Mouse (Mus musculus): ENCODE measurements around the gene Nrap. TPM values are rescaled to one million over a fixed set of nuclear protein-coding genes. Genes with fewer than 3 reads are reported as not detected.

Nrap gene
- polyA plus RNA-seq, 1 experiment from 2014 or later = 0.97 TPM

GRCm38 (mm10) chr19:56389176-56389575, 661 bp downstream of the Nrap start:
- Histone ChIP-seq H3K27me3 (ENCODE audit: control insufficient read depth, insufficient read depth, low read depth, low read length) (no peaks in the 10 kb centered on the region), H3K4me1 (ENCODE audit: control insufficient read depth, insufficient read depth, low read length) (no peaks in the 10 kb centered on the region), H3K4me3 (ENCODE audit: low read depth, low read length) (no peak overlapping the region), H3K9me3 (replicated peaks; ENCODE audit: control insufficient read depth, low read length, poor library complexity, severe bottlenecking) (no peaks in the 10 kb centered on the region), H3K36me3 (ENCODE audit: control insufficient read depth, insufficient read depth, low read length) (no peaks in the 10 kb centered on the region), H3K9ac (ENCODE audit: low read depth, low read length) (no peak overlapping the region), H3K27ac (ENCODE audit: low read length) (no peak overlapping the region), H3K4me2 (ENCODE audit: low read length) (no peak overlapping the region)
- WGBS = 95% methylated on average over 11 of the region's 11 CpGs
- ATAC-seq = no peak

DNA sequence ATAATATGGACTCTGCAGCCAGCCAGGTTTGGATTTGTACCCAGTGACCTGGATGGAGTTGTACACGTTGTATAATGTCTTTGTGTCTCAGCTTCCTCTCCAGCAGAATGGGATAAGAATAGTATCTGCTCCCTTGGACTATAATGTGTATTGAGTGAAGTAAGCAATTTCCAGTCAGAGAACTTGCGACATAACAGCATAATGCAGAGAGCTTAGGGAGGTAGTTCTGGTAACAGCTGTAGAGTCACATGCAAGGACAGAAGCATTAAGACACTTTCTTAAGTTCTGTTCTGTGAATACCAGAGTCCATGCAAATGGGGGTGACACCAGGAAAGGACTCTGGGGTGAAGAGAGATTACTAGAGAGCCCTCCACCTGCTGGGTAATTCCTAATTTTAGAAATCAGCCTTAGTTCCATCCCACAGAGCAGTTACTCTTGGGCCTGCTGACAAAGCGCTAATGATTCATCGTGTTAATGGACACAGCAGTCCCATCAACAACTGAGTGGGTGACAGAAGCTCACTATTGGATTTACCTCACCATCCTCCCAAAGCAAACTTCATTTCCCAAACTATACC, 2.0 kb downstream of the Nrap start:
- Histone ChIP-seq H3K9ac (ENCODE audit: low read depth, low read length) (no peak overlapping the region), H3K27ac (ENCODE audit: low read length) (no peak overlapping the region), H3K4me3 (ENCODE audit: low read depth, low read length) (no peak overlapping the region), H3K4me1 (ENCODE audit: control insufficient read depth, insufficient read depth, low read length) (no peaks in the 10 kb centered on the region), H3K9me3 (replicated peaks; ENCODE audit: control insufficient read depth, low read length, poor library complexity, severe bottlenecking) (no peaks in the 10 kb centered on the region), H3K27me3 (ENCODE audit: control insufficient read depth, insufficient read depth, low read depth, low read length) (no peaks in the 10 kb centered on the region), H3K36me3 (ENCODE audit: control insufficient read depth, insufficient read depth, low read length) (no peaks in the 10 kb centered on the region), H3K4me2 (ENCODE audit: low read length) (no peak overlapping the region)
- no peak for ATAC-seq
- WGBS = 83% methylated on average over 4 of the region's 4 CpGs

GRCm38 (mm10) chr19:56386095-56386494, 3.7 kb downstream of the Nrap start:
- no peaks in the 10 kb centered on the region for H3K36me3 ChIP-seq (ENCODE audit: control insufficient read depth, insufficient read depth, low read length)
- H3K27me3 ChIP-seq (ENCODE audit: control insufficient read depth, insufficient read depth, low read depth, low read length) = no peaks in the 10 kb centered on the region
- H3K9me3 ChIP-seq (replicated peaks; ENCODE audit: control insufficient read depth, low read length, poor library complexity, severe bottlenecking) = no peaks in the 10 kb centered on the region
- no peaks in the 10 kb centered on the region for H3K4me1 ChIP-seq (ENCODE audit: control insufficient read depth, insufficient read depth, low read length)
- WGBS = 91% methylated on average over 10 of the region's 10 CpGs
- no peak overlapping the region for H3K27ac ChIP-seq (ENCODE audit: low read length)
- H3K4me3 ChIP-seq (ENCODE audit: low read depth, low read length) = no peak overlapping the region
- ATAC-seq = no peak
- no peak overlapping the region for H3K4me2 ChIP-seq (ENCODE audit: low read length)
- H3K9ac ChIP-seq (ENCODE audit: low read depth, low read length) = no peak overlapping the region

GRCm38 (mm10) chr19:56385546-56385945, 4.3 kb downstream of the Nrap start:
- Histone ChIP-seq H3K27me3 (ENCODE audit: control insufficient read depth, insufficient read depth, low read depth, low read length) (no peaks in the 10 kb centered on the region), H3K4me1 (ENCODE audit: control insufficient read depth, insufficient read depth, low read length) (no peaks in the 10 kb centered on the region), H3K9me3 (replicated peaks; ENCODE audit: control insufficient read depth, low read length, poor library complexity, severe bottlenecking) (no peaks in the 10 kb centered on the region), H3K4me2 (ENCODE audit: low read length) (no peak overlapping the region), H3K9ac (ENCODE audit: low read depth, low read length) (no peak overlapping the region), H3K27ac (ENCODE audit: low read length) (no peak overlapping the region), H3K4me3 (ENCODE audit: low read depth, low read length) (no peak overlapping the region), H3K36me3 (ENCODE audit: control insufficient read depth, insufficient read depth, low read length) (no peaks in the 10 kb centered on the region)
- no peak for ATAC-seq
- WGBS = 89% methylated on average over 5 of the region's 5 CpGs

- no peaks in the 10 kb centered on the region for H3K4me1 ChIP-seq (ENCODE audit: control insufficient read depth, insufficient read depth, low read length)
- no peaks in the 10 kb centered on the region for H3K27me3 ChIP-seq (ENCODE audit: control insufficient read depth, insufficient read depth, low read depth, low read length)
- H3K4me2 ChIP-seq (ENCODE audit: low read length) = no peak overlapping the region
- H3K36me3 ChIP-seq (ENCODE audit: control insufficient read depth, insufficient read depth, low read length) = no peaks in the 10 kb centered on the region
- no peak overlapping the region for H3K9ac ChIP-seq (ENCODE audit: low read depth, low read length)
- no peaks in the 10 kb centered on the region for H3K9me3 ChIP-seq (replicated peaks; ENCODE audit: control insufficient read depth, low read length, poor library complexity, severe bottlenecking)
- ATAC-seq = no peak
- H3K4me3 ChIP-seq (ENCODE audit: low read depth, low read length) = no peak overlapping the region
- no peak overlapping the region for H3K27ac ChIP-seq (ENCODE audit: low read length)
- WGBS = 94% methylated on average over 10 of the region's 10 CpGs
Measured at GRCm38 (mm10) chr19:56381407-56381806, 8.4 kb downstream of the Nrap start.

- H3K36me3 ChIP-seq (ENCODE audit: control insufficient read depth, insufficient read depth, low read length) = no peaks in the 10 kb centered on the region
- 86% methylated on average over 7 of the region's 7 CpGs for WGBS
- no peak overlapping the region for H3K4me3 ChIP-seq (ENCODE audit: low read depth, low read length)
- H3K9ac ChIP-seq (ENCODE audit: low read depth, low read length) = no peak overlapping the region
- no peak for ATAC-seq
- no peak overlapping the region for H3K27ac ChIP-seq (ENCODE audit: low read length)
- no peak overlapping the region for H3K4me2 ChIP-seq (ENCODE audit: low read length)
- H3K4me1 ChIP-seq (ENCODE audit: control insufficient read depth, insufficient read depth, low read length) = no peaks in the 10 kb centered on the region
- no peaks in the 10 kb centered on the region for H3K27me3 ChIP-seq (ENCODE audit: control insufficient read depth, insufficient read depth, low read depth, low read length)
- H3K9me3 ChIP-seq (replicated peaks; ENCODE audit: control insufficient read depth, low read length, poor library complexity, severe bottlenecking) = no peaks in the 10 kb centered on the region
Measured at GRCm38 (mm10) chr19:56380341-56380740, 9.5 kb downstream of the Nrap start.

GRCm38 (mm10) chr19:56378554-56379172, 11.2 kb downstream of the Nrap start:
- no peaks in the 10 kb centered on the region for H3K4me1 ChIP-seq (ENCODE audit: control insufficient read depth, insufficient read depth, low read length)
- H3K9ac ChIP-seq (ENCODE audit: low read depth, low read length) = no peak overlapping the region
- H3K27ac ChIP-seq (ENCODE audit: low read length) = no peak overlapping the region
- H3K36me3 ChIP-seq (ENCODE audit: control insufficient read depth, insufficient read depth, low read length) = no peaks in the 10 kb centered on the region
- 88% methylated on average over 13 of the region's 13 CpGs for WGBS
- H3K9me3 ChIP-seq (replicated peaks; ENCODE audit: control insufficient read depth, low read length, poor library complexity, severe bottlenecking) = no peaks in the 10 kb centered on the region
- ATAC-seq = no peak
- H3K4me3 ChIP-seq (ENCODE audit: low read depth, low read length) = no peak overlapping the region
- H3K27me3 ChIP-seq (ENCODE audit: control insufficient read depth, insufficient read depth, low read depth, low read length) = no peaks in the 10 kb centered on the region
- H3K4me2 ChIP-seq (ENCODE audit: low read length) = no peak overlapping the region

- H3K4me3 ChIP-seq (ENCODE audit: low read depth, low read length) = no peak overlapping the region
- 82% methylated on average over 5 of the region's 5 CpGs for WGBS
- no peak for ATAC-seq
- no peak overlapping the region for H3K4me2 ChIP-seq (ENCODE audit: low read length)
- no peak overlapping the region for H3K9ac ChIP-seq (ENCODE audit: low read depth, low read length)
- H3K27me3 ChIP-seq (ENCODE audit: control insufficient read depth, insufficient read depth, low read depth, low read length) = no peaks in the 10 kb centered on the region
- no peaks in the 10 kb centered on the region for H3K4me1 ChIP-seq (ENCODE audit: control insufficient read depth, insufficient read depth, low read length)
- H3K9me3 ChIP-seq (replicated peaks; ENCODE audit: control insufficient read depth, low read length, poor library complexity, severe bottlenecking) = no peaks in the 10 kb centered on the region
- H3K36me3 ChIP-seq (ENCODE audit: control insufficient read depth, insufficient read depth, low read length) = no peaks in the 10 kb centered on the region
- H3K27ac ChIP-seq (ENCODE audit: low read length) = no peak overlapping the region
Measured at GRCm38 (mm10) chr19:56378007-56378406, 11.8 kb downstream of the Nrap start.

DNA sequence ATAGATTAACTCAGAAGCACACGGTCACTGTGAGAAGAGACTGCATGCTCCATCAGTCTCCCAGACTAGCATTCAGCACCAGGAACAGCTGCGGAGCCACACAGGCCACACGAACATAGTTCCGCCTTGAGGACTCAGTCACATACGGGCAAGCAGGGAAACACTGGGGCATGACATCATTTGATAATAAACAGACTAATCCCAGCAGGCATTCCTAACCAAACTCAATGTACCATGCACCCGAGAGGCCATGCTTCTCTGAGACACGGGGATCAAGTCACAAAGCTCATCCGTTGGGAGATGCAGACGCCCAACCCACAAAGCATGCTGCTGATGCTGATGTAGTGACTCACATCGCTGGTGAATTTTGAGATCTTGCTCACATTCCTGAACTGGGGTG, 15.8 kb downstream of the Nrap start:
- no peak overlapping the region for H3K9ac ChIP-seq (ENCODE audit: low read depth, low read length)
- no peaks in the 10 kb centered on the region for H3K4me1 ChIP-seq (ENCODE audit: control insufficient read depth, insufficient read depth, low read length)
- no peak for ATAC-seq
- no peaks in the 10 kb centered on the region for H3K36me3 ChIP-seq (ENCODE audit: control insufficient read depth, insufficient read depth, low read length)
- no peaks in the 10 kb centered on the region for H3K9me3 ChIP-seq (replicated peaks; ENCODE audit: control insufficient read depth, low read length, poor library complexity, severe bottlenecking)
- WGBS = 73% methylated on average over 10 of the region's 10 CpGs
- H3K4me2 ChIP-seq (ENCODE audit: low read length) = no peak overlapping the region
- no peak overlapping the region for H3K27ac ChIP-seq (ENCODE audit: low read length)
- no peaks in the 10 kb centered on the region for H3K27me3 ChIP-seq (ENCODE audit: control insufficient read depth, insufficient read depth, low read depth, low read length)
- H3K4me3 ChIP-seq (ENCODE audit: low read depth, low read length) = no peak overlapping the region

Measured in midbrain, embryonic 16.5 days (tissue).